Mouse (Mus musculus) heart, embryonic 16.5 days (tissue): Measurements from ENCODE around the gene Rara. TPM values are rescaled to one million over a fixed set of nuclear protein-coding genes. Genes with fewer than 3 reads are reported as not detected.
"Not testable (repeated sequence)": the region's sequence is repeated elsewhere in the genome, so short reads cannot be mapped to it uniquely, and the experiment has no call there.

Experiments used
- ATAC-seq: fragments of 200-750 bp; cut with Nextera tagmentation; replicated peaks from 2 replicates; pipeline ENCODE4 v1.8.0; 2017; ENCODE audit warnings: moderate number of reproducible peaks; ENCODE audit not compliant: insufficient read depth, low FRiP score; ENCODE audit errors: extremely low read depth
- H3K27ac ChIP-seq: fragments of 300-500 bp; sonication (generic); 2 replicates; pipeline ENCODE4 v1.5.1; 2014; ENCODE audit warnings: mild to moderate bottlenecking, low read length, control low read depth, moderate library complexity
- H3K27me3 ChIP-seq: fragments of 300-500 bp; sonication (generic); 2 replicates; pipeline ENCODE4 v1.6.1; 2014; ENCODE audit warnings: low read length, mixed read lengths; ENCODE audit not compliant: control insufficient read depth, insufficient read depth
- H3K36me3 ChIP-seq: fragments of 300-500 bp; sonication (generic); 2 replicates; pipeline ENCODE4 v1.6.1; 2014; ENCODE audit not compliant: control insufficient read depth, insufficient read depth
- H3K4me1 ChIP-seq: fragments of 300-500 bp; sonication (generic); 2 replicates; pipeline ENCODE4 v1.6.1; 2014; ENCODE audit warnings: low read length, mixed read lengths; ENCODE audit not compliant: control insufficient read depth, insufficient read depth
- H3K4me2 ChIP-seq: fragments of 300-500 bp; sonication (generic); 2 replicates; pipeline ENCODE4 v1.6.1; 2014; ENCODE audit warnings: low read depth, mild to moderate bottlenecking, control low read depth, low read length
- H3K4me3 ChIP-seq: fragments of 300-500 bp; sonication (generic); 2 replicates; pipeline ENCODE4 v1.5.1; 2014; ENCODE audit warnings: mild to moderate bottlenecking, control low read depth, low read length
- H3K9ac ChIP-seq: fragments of 300-500 bp; sonication (generic); 2 replicates; pipeline ENCODE4 v1.6.1; 2014; ENCODE audit warnings: low read length, control low read depth
- H3K9me3 ChIP-seq: fragments of 300-500 bp; sonication (generic); replicated peaks from 2 replicates; pipeline ENCODE4 v1.6.1; 2016; ENCODE audit warnings: low read length; ENCODE audit not compliant: control insufficient read depth
- WGBS: fragments of 180-500 bp; shearing (Covaris S2); extraction: QIAGEN DNeasy Blood & Tissue Kit; methylation state at CpG from one replicate; pipeline ENCODE4 v1.1.7; 2014; 5-methylcytosine and 5-hydroxymethylcytosine counted together
- polyA plus RNA-seq: library from polyadenylated mRNA; unstranded; fragments of >200 nt; fragmentation: Nextera tagmentation; extraction: Ambion mirVana; gene quantifications from 2 replicates; pipeline ENCODE4 v1.2.1, GENCODE M21; 2015

Gene Rara
- polyA plus RNA-seq, 1 experiment from 2014 or later, result 28.6 TPM

DNA sequence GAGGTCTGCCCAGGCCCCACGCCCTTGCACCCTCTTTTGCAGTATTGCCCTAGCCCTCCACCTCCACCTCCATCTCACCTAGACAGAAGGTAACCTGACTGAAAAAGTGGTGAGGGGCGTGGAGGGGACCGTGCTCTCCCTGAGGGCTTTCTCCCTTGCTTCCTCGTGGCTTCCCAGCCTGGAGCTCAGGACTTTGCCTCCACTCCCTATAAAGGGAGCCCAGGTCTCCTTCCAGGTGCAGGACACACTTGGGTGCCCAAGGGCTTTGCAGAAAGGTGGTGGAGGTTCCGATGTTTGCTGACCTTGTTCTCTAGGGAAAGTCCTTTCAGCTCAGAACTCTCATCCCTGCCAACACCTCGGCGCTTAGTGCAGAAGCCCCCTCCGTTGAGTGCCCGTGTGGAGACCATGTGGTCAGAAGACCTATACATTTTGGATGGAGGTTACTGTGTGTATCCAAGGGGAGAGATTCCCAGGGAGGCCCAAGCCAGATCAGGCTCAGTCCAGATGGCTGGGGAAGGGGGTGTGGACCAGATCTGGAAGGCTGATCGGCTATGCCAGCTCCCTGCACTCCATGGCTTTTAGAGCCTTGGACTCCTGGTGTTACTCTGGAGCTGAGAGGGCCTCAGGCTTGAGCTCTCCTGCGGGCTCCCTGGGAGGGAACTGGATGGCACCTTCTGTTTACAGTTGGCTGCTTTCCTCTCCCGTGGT is 722 bp downstream of the Rara start:
- Histone ChIP-seq H3K9me3 (no peaks in the 10 kb centered on the region), H3K4me1 (peaks cover 85% of the 10 kb centered on the region), H3K27ac (peak overlapping the region; percentile 98), H3K4me2 (peak overlapping the region; percentile 68), H3K36me3 (no peaks in the 10 kb centered on the region), H3K9ac (peak overlapping the region; percentile 92), H3K27me3 (no peaks in the 10 kb centered on the region), H3K4me3 (peak overlapping the region; percentile 81)
- 18% methylated on average over 12 of the region's 12 CpGs for WGBS
- ATAC-seq, result no peak

DNA sequence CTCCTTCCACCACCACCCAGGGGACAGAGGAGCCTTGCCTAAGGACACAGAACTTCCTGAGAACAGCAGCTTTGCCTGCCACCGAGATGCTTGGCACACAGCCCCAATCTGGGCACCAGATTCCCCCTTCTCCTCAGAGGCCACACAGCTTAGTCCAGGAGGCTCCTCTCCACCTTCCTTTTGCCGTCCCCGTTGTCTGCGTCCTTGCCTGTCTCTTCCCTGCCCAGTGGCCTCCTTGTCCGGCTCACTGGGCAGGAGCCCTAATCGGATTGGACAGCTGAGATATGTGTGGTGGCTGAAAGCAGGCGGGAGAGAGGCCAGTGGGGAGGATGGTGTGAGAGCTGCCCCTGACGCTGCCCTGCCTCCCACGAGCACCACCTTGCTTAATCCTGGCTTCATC is 1.9 kb downstream of the Rara start:
- 16% methylated on average over 9 of the region's 9 CpGs for WGBS

DNA sequence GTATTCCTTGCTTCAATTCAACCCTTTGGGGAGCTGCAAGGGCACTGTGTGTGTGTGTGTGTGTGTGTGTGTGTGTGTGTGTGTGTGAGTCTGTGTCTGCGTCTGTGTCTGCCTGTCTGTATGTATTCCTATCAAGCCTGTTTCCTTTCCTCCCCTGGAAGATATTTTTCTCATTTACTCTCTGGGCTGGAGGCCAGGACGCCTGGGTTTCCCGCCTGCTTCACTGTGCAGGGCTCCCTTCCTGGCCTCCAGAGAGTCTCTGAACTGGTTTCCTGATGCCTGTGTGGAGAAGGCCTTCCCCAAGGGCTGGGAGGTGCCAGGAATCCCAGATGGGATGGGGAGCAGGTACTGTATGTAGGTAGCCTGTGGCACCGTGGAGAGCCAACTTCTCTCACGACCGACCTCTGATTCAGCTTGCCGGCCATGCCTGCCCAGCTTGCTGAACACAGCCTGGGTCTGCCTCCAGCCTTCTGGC is 2.5 kb downstream of the Rara start:
- H3K4me1 ChIP-seq, result peaks cover 78% of the 10 kb centered on the region
- 0 out of 2 replicates have a peak, but pooled peaks cover 2% of the 10 kb centered on the region for H3K36me3 ChIP-seq
- ATAC-seq, result 0 out of 2 replicates have a peak, but pooled peaks have one; percentile 7
- H3K4me3 ChIP-seq, result peak overlapping the region; percentile 81; the same call in 1 of the 2 replicates
- H3K9me3 ChIP-seq, result no peaks in the 10 kb centered on the region
- peak overlapping the region; percentile 92 for H3K9ac ChIP-seq
- H3K27me3 ChIP-seq, result no peaks in the 10 kb centered on the region
- peak overlapping the region; percentile 98 for H3K27ac ChIP-seq
- WGBS, result 17% methylated on average over 7 of the region's 7 CpGs
- H3K4me2 ChIP-seq, result peak overlapping the region; percentile 68

More for the DNA sequence above, 1.9 kb downstream of the Rara start:
- ATAC-seq, result no peak; the same call in 1 of the 2 replicates
- Histone ChIP-seq H3K4me2 (peak overlapping the region; percentile 68), H3K4me1 (peaks cover 83% of the 10 kb centered on the region), H3K27me3 (no peaks in the 10 kb centered on the region), H3K9me3 (no peaks in the 10 kb centered on the region), H3K9ac (peak overlapping the region; percentile 92), H3K27ac (peak overlapping the region; percentile 98), H3K4me3 (peak overlapping the region; percentile 81), H3K36me3 (no peaks in the 10 kb centered on the region)

DNA sequence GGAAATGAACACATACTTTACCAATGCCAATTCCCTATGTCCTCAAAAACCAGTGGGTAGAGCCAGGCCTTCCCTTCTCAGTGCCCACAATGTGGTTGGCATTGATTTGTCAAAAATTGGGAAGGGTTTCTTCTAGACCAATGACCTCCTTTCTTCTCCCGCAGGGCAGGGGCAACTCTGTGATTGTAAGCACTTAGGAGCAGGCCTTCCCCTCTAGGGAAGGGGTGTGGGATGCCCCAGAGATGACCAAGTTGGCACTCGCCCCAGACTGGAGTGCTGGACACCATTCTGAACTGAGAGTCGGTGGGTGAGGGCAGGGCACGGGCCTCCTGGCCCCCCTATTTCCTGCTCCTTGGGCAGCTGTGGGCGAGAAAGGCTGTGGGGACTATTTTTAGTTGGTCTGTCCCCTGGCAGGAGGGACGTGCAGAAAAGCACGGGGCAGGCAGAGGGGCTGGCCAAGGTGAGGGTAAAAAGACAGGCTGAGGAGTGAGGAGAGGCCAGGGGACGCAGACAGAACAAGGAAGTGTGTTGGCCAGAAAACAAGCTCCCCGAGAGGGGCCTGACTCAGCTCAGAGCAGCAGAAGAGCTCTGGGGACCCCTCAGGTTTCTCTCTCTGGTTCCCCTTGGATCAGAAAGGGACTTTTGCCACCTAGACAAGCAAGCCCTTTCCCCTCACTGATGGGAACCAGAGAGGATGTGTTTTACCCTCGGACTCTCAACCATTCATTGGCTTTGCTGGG is 3.3 kb downstream of the Rara start:
- no peaks in the 10 kb centered on the region for H3K9me3 ChIP-seq
- peak; percentile 78 for ATAC-seq
- H3K4me2 ChIP-seq, result peak overlapping the region; percentile 68
- H3K4me1 ChIP-seq, result peaks cover 77% of the 10 kb centered on the region
- peak overlapping the region; percentile 12 for H3K4me3 ChIP-seq
- H3K36me3 ChIP-seq, result 0 out of 2 replicates have a peak, but pooled peaks cover 5% of the 10 kb centered on the region
- WGBS, result 6% methylated on average over 10 of the region's 10 CpGs
- peak overlapping the region; percentile 92 for H3K9ac ChIP-seq
- peak overlapping the region; percentile 98 for H3K27ac ChIP-seq
- H3K27me3 ChIP-seq, result no peaks in the 10 kb centered on the region

DNA sequence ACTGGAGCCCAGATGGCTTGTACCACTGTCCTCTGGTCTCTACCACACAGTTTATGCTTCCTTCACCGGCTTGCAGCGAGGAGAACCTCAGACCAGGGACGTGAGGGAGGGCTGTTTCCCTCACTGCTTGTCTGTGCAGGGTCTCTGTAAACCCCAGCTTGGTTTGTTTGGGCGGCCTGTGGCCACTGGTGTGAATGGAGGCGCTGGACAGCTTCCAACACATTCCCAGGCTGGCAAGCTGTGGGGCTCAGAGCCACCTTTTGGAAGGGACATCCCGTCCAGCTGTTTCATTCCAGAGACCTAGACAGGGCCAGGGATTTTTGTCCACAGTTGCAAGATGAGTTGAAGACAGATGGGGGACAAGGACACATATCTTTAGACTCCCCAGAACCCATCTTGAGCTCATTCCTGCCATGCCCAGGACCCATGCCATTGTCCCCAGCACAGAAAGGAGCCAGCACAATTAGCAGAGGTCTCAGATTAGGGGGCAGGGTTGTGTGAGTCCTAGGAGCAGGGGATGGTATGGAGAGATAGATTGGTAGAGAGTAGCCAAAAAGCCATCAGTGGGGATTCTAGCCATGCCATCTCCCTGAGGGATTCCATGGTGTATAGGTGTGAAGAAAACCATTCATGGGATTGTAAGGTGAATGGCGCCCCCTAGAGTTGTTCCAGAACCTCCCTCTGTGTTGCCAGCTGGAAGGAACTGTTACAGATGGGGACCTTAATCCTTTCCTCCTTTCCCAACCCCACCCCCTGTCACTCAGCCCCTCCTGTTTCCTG is 4.1 kb downstream of the Rara start:
- H3K4me2 ChIP-seq, result peak overlapping the region; percentile 68
- no peak for ATAC-seq
- no peaks in the 10 kb centered on the region for H3K9me3 ChIP-seq
- H3K36me3 ChIP-seq, result 0 out of 2 replicates have a peak, but pooled peaks cover 5% of the 10 kb centered on the region
- peak overlapping the region; percentile 73 for H3K9ac ChIP-seq
- H3K4me3 ChIP-seq, result peak overlapping the region; percentile 12
- 13% methylated on average over 7 of the region's 7 CpGs for WGBS
- peak overlapping the region; percentile 98 for H3K27ac ChIP-seq
- H3K4me1 ChIP-seq, result peaks cover 76% of the 10 kb centered on the region
- H3K27me3 ChIP-seq, result no peaks in the 10 kb centered on the region

DNA sequence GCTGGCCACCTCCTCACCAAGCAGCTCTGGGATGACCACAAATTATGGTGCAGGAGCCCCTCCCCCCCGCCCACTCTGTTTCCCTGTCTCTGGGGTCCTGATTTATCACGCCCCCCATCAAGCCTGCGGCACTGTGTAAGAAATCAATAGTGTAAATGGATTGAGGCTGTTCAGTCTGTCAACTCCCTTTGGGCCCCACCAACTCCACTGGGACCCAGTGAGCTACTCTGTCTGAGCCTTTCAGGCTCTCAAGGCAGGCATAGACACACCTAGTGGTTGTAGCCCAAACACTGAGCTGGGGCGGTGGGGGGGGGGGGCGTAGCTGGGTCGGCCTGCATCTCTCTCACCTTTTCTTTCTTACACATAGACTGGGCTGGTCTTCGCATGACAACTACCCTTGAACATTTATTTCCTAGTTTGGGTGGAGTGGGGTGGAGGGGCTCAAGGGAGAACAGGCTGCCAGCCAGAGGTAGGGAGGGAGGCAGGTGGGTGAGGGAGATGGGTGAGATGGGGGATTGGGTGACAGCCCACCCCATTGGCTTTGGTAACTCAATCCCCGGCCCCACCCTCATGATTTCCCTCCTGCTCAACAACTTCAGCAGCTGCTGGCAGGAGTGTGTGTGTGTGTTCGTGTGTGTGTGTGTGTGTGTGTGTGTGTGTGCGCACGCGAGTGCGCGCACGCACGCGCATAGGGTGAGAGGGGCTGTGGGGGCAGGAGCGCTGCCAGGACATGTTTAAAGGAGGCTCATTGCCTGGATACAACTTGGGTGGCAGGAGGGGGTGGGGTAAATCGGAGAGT is 4.9 kb downstream of the Rara start:
- no peaks in the 10 kb centered on the region for H3K9me3 ChIP-seq
- H3K27me3 ChIP-seq, result no peaks in the 10 kb centered on the region
- H3K27ac ChIP-seq, result peak overlapping the region; percentile 98
- WGBS, result 30% methylated on average over 19 of the region's 19 CpGs
- H3K36me3 ChIP-seq, result 0 out of 2 replicates have a peak, but pooled peaks cover 5% of the 10 kb centered on the region
- no peak for ATAC-seq
- peak overlapping the region; percentile 68 for H3K4me2 ChIP-seq
- H3K4me3 ChIP-seq, result no peak overlapping the region
- peak overlapping the region; percentile 73 for H3K9ac ChIP-seq
- peaks cover 74% of the 10 kb centered on the region for H3K4me1 ChIP-seq

DNA sequence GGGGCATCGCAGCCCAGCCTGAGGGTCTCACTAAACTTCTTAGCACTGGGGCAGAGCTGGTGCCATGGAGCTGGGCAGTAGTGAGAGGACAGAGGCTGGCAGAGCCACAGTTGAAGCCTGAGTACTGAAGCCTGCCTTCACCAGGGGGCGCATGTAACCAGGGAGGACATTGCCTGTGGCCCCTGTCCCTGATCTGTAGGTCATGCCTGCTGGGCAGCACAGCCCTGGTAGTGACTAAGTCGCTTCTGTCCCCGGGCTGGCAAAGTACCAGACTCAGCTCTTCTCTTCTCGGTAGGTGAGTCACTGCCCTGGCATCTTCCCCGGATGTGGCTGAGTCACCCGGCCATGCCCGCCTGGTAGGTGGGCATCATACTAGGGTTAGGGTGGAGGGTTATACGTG is 5.5 kb downstream of the Rara start:
- WGBS, result 30% methylated on average over 9 of the region's 9 CpGs
- Histone ChIP-seq H3K36me3 (0 out of 2 replicates have a peak, but pooled peaks cover 5% of the 10 kb centered on the region), H3K4me1 (peaks cover 71% of the 10 kb centered on the region), H3K9me3 (no peaks in the 10 kb centered on the region), H3K27me3 (no peaks in the 10 kb centered on the region), H3K9ac (peak overlapping the region; percentile 27), H3K4me2 (peak overlapping the region; percentile 41), H3K27ac (peak overlapping the region; percentile 98), H3K4me3 (no peak overlapping the region)
- no peak for ATAC-seq

DNA sequence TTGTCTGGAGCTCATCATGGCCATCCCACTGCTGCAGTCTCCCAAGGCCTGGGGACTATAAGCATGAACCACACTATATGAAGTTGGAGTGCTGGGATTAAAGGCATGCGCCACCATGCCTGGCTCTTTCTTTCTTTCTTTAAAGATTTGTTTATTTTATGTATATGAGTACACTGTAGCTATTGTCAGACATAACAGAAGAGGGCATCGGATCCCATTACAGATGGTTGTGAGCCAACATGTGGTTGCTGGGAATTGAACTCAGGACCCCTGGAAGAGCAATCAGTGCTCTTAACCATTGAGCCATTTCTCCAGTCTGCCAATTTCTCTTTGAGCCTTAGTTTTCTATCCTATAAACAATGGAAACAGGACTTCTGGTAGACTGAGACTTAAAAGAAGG is 6.2 kb downstream of the Rara start:
- ATAC-seq, H3K27me3 ChIP-seq, H3K9me3 ChIP-seq, H3K4me3 ChIP-seq, H3K27ac ChIP-seq, H3K4me2 ChIP-seq, H3K36me3 ChIP-seq: not testable (repeated sequence)
- 90% methylated on average over 2 of the region's 2 CpGs for WGBS
- Histone ChIP-seq H3K4me1 (peaks cover 75% of the 10 kb centered on the region), H3K9ac (peak overlapping the region; percentile 35; the same call in 1 of the 2 replicates)
